29 mouse cellular contexts compared by ENCODE assay signal in the genomic region with DNA sequence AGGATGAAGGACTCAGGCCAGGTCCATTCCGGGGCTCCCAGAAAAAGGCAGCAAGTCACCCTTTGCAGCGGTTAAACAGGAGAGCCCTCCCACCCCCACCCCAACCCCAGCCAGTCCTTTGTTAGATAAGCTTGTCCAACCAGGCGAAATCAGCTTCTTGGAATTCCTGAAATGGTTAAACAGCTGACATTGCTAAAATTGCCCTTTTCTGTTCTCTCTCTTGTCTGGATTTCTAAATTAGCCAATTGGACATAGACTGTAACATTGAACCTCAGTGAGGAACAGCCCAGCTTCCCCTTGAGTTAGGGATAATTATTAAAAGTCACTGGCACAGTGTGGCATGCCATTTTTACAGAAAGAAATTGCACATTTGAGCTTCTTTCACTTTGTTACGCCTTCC. TPM values are rescaled to one million over a fixed set of nuclear protein-coding genes. Genes with fewer than 3 reads are reported as not detected.
DNase-seq lines count a peak whose midpoint lies in the region; ATAC-seq and TF ChIP-seq lines count a peak whose summit lies in the region.
"Had no signal": no experiment of that assay in that cellular context is flagged by ENCODE, and none has a peak within 500 bp of the region (broad histone marks: within the 10 kb centered on the region; RNA-seq: fewer than 3 reads in every experiment).

No protein-coding gene starts in this region.

- WGBS in heart, embryonic 10.5 days = 38% methylated on average over 4 of the region's 4 CpGs
- WGBS in lung, embryonic 14.5 days = 57% methylated on average over 4 of the region's 4 CpGs
- WGBS in lung, postnatal 0 days = 57% methylated on average over 4 of the region's 4 CpGs

- TF ChIP-seq EP300 in lung, postnatal 0 days (IDR thresholded peaks at IDR 0.05) = no peak

- H3K27me3 ChIP-seq in heart, embryonic 10.5 days (ENCODE audit: insufficient read depth, poor library complexity, severe bottlenecking) = no peaks in the 10 kb centered on the region
- no peaks in the 10 kb centered on the region for H3K27me3 ChIP-seq in lung, embryonic 14.5 days (ENCODE audit: insufficient read depth, low read length)
- H3K27me3 ChIP-seq in lung, postnatal 0 days (replicated peaks; ENCODE audit: insufficient read depth, low read length) = no peaks in the 10 kb centered on the region
- H3K27me3 ChIP-seq: forebrain, embryonic 15.5 days; heart, embryonic 15.5 days; hindbrain, embryonic 15.5 days; liver, embryonic 13.5 days; midbrain, embryonic 15.5 days; neural tube, embryonic 15.5 days had no signal

- no peaks in the 10 kb centered on the region for H3K9me3 ChIP-seq in heart, embryonic 10.5 days
- H3K9me3 ChIP-seq in lung, embryonic 14.5 days (ENCODE audit: low read depth, low read length) = no peaks in the 10 kb centered on the region
- H3K9me3 ChIP-seq in lung, postnatal 0 days (ENCODE audit: low read length) = no peaks in the 10 kb centered on the region
- H3K9me3 ChIP-seq: forebrain, embryonic 10.5 days; forebrain, embryonic 15.5 days; heart, embryonic 15.5 days; hindbrain, embryonic 15.5 days; liver, embryonic 13.5 days; midbrain, embryonic 10.5 days; midbrain, embryonic 15.5 days; neural tube, embryonic 15.5 days had no signal

- no peak for TF ChIP-seq CTCF in lung, embryonic 14.5 days (IDR thresholded peaks at IDR 0.05; ENCODE audit: low read depth)
- TF ChIP-seq CTCF in lung, postnatal 0 days (IDR thresholded peaks at IDR 0.05) = no peak
- TF ChIP-seq CTCF in gastrocnemius, adult 2 months (IDR thresholded peaks at IDR 0.05) = no peak

- H3K4me2 ChIP-seq in lung, embryonic 14.5 days = no peak overlapping the region
- H3K4me2 ChIP-seq in lung, postnatal 0 days (replicated peaks; ENCODE audit: low read depth, low read length) = no peak overlapping the region
- H3K4me2 ChIP-seq: forebrain, embryonic 15.5 days; heart, embryonic 15.5 days; hindbrain, embryonic 15.5 days; liver, embryonic 13.5 days; midbrain, embryonic 15.5 days; neural tube, embryonic 15.5 days had no signal

- H3K4me3 ChIP-seq in heart, embryonic 10.5 days = no peak overlapping the region
- H3K4me3 ChIP-seq in lung, embryonic 14.5 days (ENCODE audit: low read depth, low read length) = no peak overlapping the region
- H3K4me3 ChIP-seq in lung, postnatal 0 days (ENCODE audit: low read depth, low read length) = no peak overlapping the region
- H3K4me3 ChIP-seq in gastrocnemius, adult 2 months = no peak overlapping the region
- H3K4me3 ChIP-seq: forebrain, embryonic 10.5 days; forebrain, embryonic 15.5 days; heart, embryonic 15.5 days; hindbrain, embryonic 15.5 days; liver, embryonic 13.5 days; midbrain, embryonic 10.5 days; midbrain, embryonic 15.5 days; neural tube, embryonic 15.5 days had no signal

- H3K4me1 ChIP-seq in heart, embryonic 10.5 days = peaks cover 18% of the 10 kb centered on the region
- no peaks in the 10 kb centered on the region for H3K4me1 ChIP-seq in lung, embryonic 14.5 days (ENCODE audit: insufficient read depth)
- no peaks in the 10 kb centered on the region for H3K4me1 ChIP-seq in lung, postnatal 0 days (ENCODE audit: insufficient read depth, low read depth, low read length)
- H3K4me1 ChIP-seq: forebrain, embryonic 15.5 days; hindbrain, embryonic 15.5 days; midbrain, embryonic 15.5 days; neural tube, embryonic 15.5 days had no signal

- 0 out of 2 replicates have a peak overlapping the region, but pooled peaks have one; percentile 2 for H3K27ac ChIP-seq in heart, embryonic 10.5 days
- H3K27ac ChIP-seq in lung, embryonic 14.5 days (ENCODE audit: low read depth) = no peak overlapping the region
- H3K27ac ChIP-seq in lung, postnatal 0 days (ENCODE audit: low read length) = no peak overlapping the region
- no peak overlapping the region for H3K27ac ChIP-seq in gastrocnemius, adult 2 months
- H3K27ac ChIP-seq: forebrain, embryonic 10.5 days; forebrain, embryonic 15.5 days; heart, embryonic 15.5 days; hindbrain, embryonic 15.5 days; liver, embryonic 13.5 days; midbrain, embryonic 10.5 days; midbrain, embryonic 15.5 days; neural tube, embryonic 15.5 days had no signal

- no peak for DNase-seq in heart, embryonic 10.5 days (ENCODE audit: low spot score)
- no peak for DNase-seq in heart, postnatal 25 days (ENCODE audit: low spot score)
- peak; percentile 55 to 70 for DNase-seq in kidney, adult 8-10 months
- DNase-seq in kidney, postnatal 10 days = no peak
- DNase-seq in lung, embryonic 14.5 days = peak; percentile 16
- no peak for DNase-seq in lung, postnatal 0 days (ENCODE audit: low spot score)
- no peak for DNase-seq in gastrocnemius, adult 2 months
- DNase-seq in layer of hippocampus, adult 9-11 months = no peak
- DNase-seq: adrenal gland, adult 8-10 months; cerebellum, adult 2 months; cerebellum, postnatal 14 days; heart, postnatal 36 days; kidney, adult 18-20 months; kidney, postnatal 4 days; layer of hippocampus, postnatal 36 days; liver, embryonic 13.5 days; lung, adult 2 months; retina, postnatal 1 day; right cerebral cortex, postnatal 14 days had no signal

- ATAC-seq in lung, embryonic 14.5 days (ENCODE audit: insufficient read depth) = no peak
- no peak for ATAC-seq in lung, postnatal 0 days
- ATAC-seq: forebrain, embryonic 15.5 days; inflammation-experienced regulatory T-cells, adult 6 months; midbrain, embryonic 15.5 days had no signal

- no peak overlapping the region for H3K9ac ChIP-seq in lung, embryonic 14.5 days
- no peak overlapping the region for H3K9ac ChIP-seq in lung, postnatal 0 days (replicated peaks; ENCODE audit: low read depth)
- H3K9ac ChIP-seq: forebrain, embryonic 15.5 days; heart, embryonic 15.5 days; hindbrain, embryonic 15.5 days; liver, embryonic 13.5 days; midbrain, embryonic 15.5 days; neural tube, embryonic 15.5 days had no signal

- intact Hi-C loops in heart, postnatal 25 days (cut with DNase I) = loop anchor here (5.0 kb wide), 1 partner anchor 85 kb away; no protein-coding TSS in a partner anchor
- intact Hi-C loops in gastrocnemius, adult 2 months (cut with DNase I) = no loop called here

- no peaks in the 10 kb centered on the region for H3K36me3 ChIP-seq in heart, embryonic 10.5 days
- no peaks in the 10 kb centered on the region for H3K36me3 ChIP-seq in lung, embryonic 14.5 days (ENCODE audit: insufficient read depth)
- H3K36me3 ChIP-seq in lung, postnatal 0 days (ENCODE audit: insufficient read depth, low read length) = no peaks in the 10 kb centered on the region
- H3K36me3 ChIP-seq: forebrain, embryonic 10.5 days; forebrain, embryonic 15.5 days; heart, embryonic 15.5 days; hindbrain, embryonic 15.5 days; liver, embryonic 13.5 days; midbrain, embryonic 10.5 days; midbrain, embryonic 15.5 days; neural tube, embryonic 15.5 days had no signal

RNA-seq across cellular contexts. Expression of gene Cyb5r3, which starts 30.0 kb away (rescaled TPM):
- 177 and 178 TPM in 2 replicates for polyA plus RNA-seq in heart, embryonic 10.5 days (2016; fragmentation: Nextera tagmentation; extraction: Ambion mirVana)
- 10 to 100 TPM; 80.4 to 85.5 TPM for total RNA-seq in heart, postnatal 25 days (2021)
- polyA plus RNA-seq in lung, embryonic 14.5 days (2014; fragmentation: Nextera tagmentation; extraction: Ambion mirVana) = 161 and 164 TPM in 2 replicates
- 170 and 183 TPM in 2 replicates for polyA plus RNA-seq in lung, postnatal 0 days (2015; fragmentation: Nextera tagmentation; extraction: Ambion mirVana)
- 10 to 100 TPM; 39.2 to 43.1 TPM for total RNA-seq in gastrocnemius, adult 2 months (2021)

RNA-seq across cellular contexts. Expression of gene A4galt, which starts 49.2 kb away (rescaled TPM):
- polyA plus RNA-seq in heart, embryonic 10.5 days (2016; fragmentation: Nextera tagmentation; extraction: Ambion mirVana) = not detected in 2 replicates
- total RNA-seq in heart, postnatal 25 days (2021) = 1 to 10 TPM; 4.8 to 6.5 TPM
- polyA plus RNA-seq in lung, embryonic 14.5 days (2014; fragmentation: Nextera tagmentation; extraction: Ambion mirVana) = 2.4 TPM in 2 replicates
- polyA plus RNA-seq in lung, postnatal 0 days (2015; fragmentation: Nextera tagmentation; extraction: Ambion mirVana) = 15.2 and 16.0 TPM in 2 replicates
- total RNA-seq in gastrocnemius, adult 2 months (2021) = 1 to 10 TPM; 2.8 to 4.0 TPM
- total RNA-seq: megakaryocyte progenitor cell, adult 5-6 weeks had no signal
- polyA plus RNA-seq: inflammation-experienced regulatory T-cells, adult 6 months; limb, embryonic 11.5 days had no signal

RNA-seq across cellular contexts. Expression of gene Poldip3, which starts 53.2 kb away (rescaled TPM):
- polyA plus RNA-seq in heart, embryonic 10.5 days (2016; fragmentation: Nextera tagmentation; extraction: Ambion mirVana) = 105 and 119 TPM in 2 replicates
- total RNA-seq in heart, postnatal 25 days (2021) = 10 to 100 TPM; 27.3 to 29.8 TPM
- polyA plus RNA-seq in lung, embryonic 14.5 days (2014; fragmentation: Nextera tagmentation; extraction: Ambion mirVana) = 159 and 162 TPM in 2 replicates
- 77.0 and 78.8 TPM in 2 replicates for polyA plus RNA-seq in lung, postnatal 0 days (2015; fragmentation: Nextera tagmentation; extraction: Ambion mirVana)
- 10 to 100 TPM; 16.0 to 16.3 TPM for total RNA-seq in gastrocnemius, adult 2 months (2021)

Comparison
In these comparisons a context has a peak if more than half of its experiments do, and no peak if none do; other contexts are left out.
1. DNase-seq: peak in kidney, adult 8-10 months (2 of 2) and lung, embryonic 14.5 days (single experiment); none in heart, embryonic 10.5 days (single experiment), heart, postnatal 25 days (single experiment), kidney, postnatal 10 days (single experiment), lung, postnatal 0 days (single experiment), gastrocnemius, adult 2 months (single experiment) and layer of hippocampus, adult 9-11 months (single experiment).